Mouse (Mus musculus): ENCODE measurements around the gene Lct. TPM values are rescaled to one million over a fixed set of nuclear protein-coding genes. Genes with fewer than 3 reads are reported as not detected.
A peak's percentile ranks its signal among the peaks of the same experiment; 100 is the strongest.
"Not testable (repeated sequence)": the region's sequence is repeated elsewhere in the genome, so short reads cannot be mapped to it uniquely, and the experiment has no call there.

The Lct gene
- polyA plus RNA-seq, 1 experiment from 2014 or later: 0.04 TPM

- 91% methylated on average over 13 of the region's 13 CpGs for WGBS
- Histone ChIP-seq H3K27ac (no peak overlapping the region), H3K36me3 (peaks cover 68% of the 10 kb centered on the region), H3K4me3 (no peak overlapping the region), H3K9me3 (no peaks in the 10 kb centered on the region), H3K4me2 (replicated peaks) (no peak overlapping the region), H3K4me1 (no peaks in the 10 kb centered on the region), H3K9ac (no peak overlapping the region), H3K27me3 (replicated peaks) (no peaks in the 10 kb centered on the region)
- no peak for ATAC-seq (ENCODE audit: low FRiP score, low read depth)
Observed at GRCm38 (mm10) chr1:128337708-128338320, 9.7 kb upstream of the Lct start.

GRCm38 (mm10) chr1:128330313-128330712 is 2.2 kb upstream of the Lct start:
- ATAC-seq (ENCODE audit: low FRiP score, low read depth): no peak
- peaks cover 53% of the 10 kb centered on the region for H3K36me3 ChIP-seq
- 98% methylated on average over 1 of the region's 1 CpGs for whole genome bisulfite sequencing

GRCm38 (mm10) chr1:128327165-128327564 is 953 bp downstream of the Lct start:
- H3K36me3 ChIP-seq: peaks cover 21% of the 10 kb centered on the region
- H3K4me3 ChIP-seq: no peak overlapping the region
- no peak overlapping the region for H3K27ac ChIP-seq
- no peaks in the 10 kb centered on the region for H3K9me3 ChIP-seq
- H3K27me3 ChIP-seq (replicated peaks): no peaks in the 10 kb centered on the region
- no peak overlapping the region for H3K4me2 ChIP-seq (replicated peaks)
- WGBS: 96% methylated on average over 1 of the region's 1 CpGs
- H3K4me1 ChIP-seq: no peaks in the 10 kb centered on the region
- H3K9ac ChIP-seq: no peak overlapping the region
- ATAC-seq (ENCODE audit: low FRiP score, low read depth): no peak

More at GRCm38 (mm10) chr1:128330313-128330712, 2.2 kb upstream of the Lct start:
- Histone ChIP-seq H3K4me1 (no peaks in the 10 kb centered on the region), H3K27ac (no peak overlapping the region), H3K9ac (no peak overlapping the region), H3K4me2 (replicated peaks) (no peak overlapping the region), H3K27me3 (replicated peaks) (no peaks in the 10 kb centered on the region), H3K9me3 (no peaks in the 10 kb centered on the region), H3K4me3 (no peak overlapping the region)

GRCm38 (mm10) chr1:128324776-128325175 is 3.3 kb downstream of the Lct start:
- no peaks in the 10 kb centered on the region for H3K9me3 ChIP-seq
- no peaks in the 10 kb centered on the region for H3K4me1 ChIP-seq
- 84% methylated on average over 2 of the region's 2 CpGs for WGBS
- no peak for ATAC-seq (ENCODE audit: low FRiP score, low read depth)
- no peak overlapping the region for H3K4me2 ChIP-seq (replicated peaks)
- H3K27ac ChIP-seq: no peak overlapping the region
- no peak overlapping the region for H3K4me3 ChIP-seq
- H3K9ac ChIP-seq: no peak overlapping the region
- peaks cover 12% of the 10 kb centered on the region; the same call in 1 of the 2 replicates for H3K36me3 ChIP-seq
- no peaks in the 10 kb centered on the region for H3K27me3 ChIP-seq (replicated peaks)

- 94% methylated on average over 8 of the region's 8 CpGs for WGBS
- Histone ChIP-seq H3K36me3 (peaks cover 9% of the 10 kb centered on the region; the same call in 1 of the 2 replicates), H3K4me1 (no peaks in the 10 kb centered on the region), H3K9ac (no peak overlapping the region), H3K27ac (no peak overlapping the region), H3K4me2 (replicated peaks) (no peak overlapping the region), H3K27me3 (replicated peaks) (no peaks in the 10 kb centered on the region), H3K9me3 (no peaks in the 10 kb centered on the region), H3K4me3 (no peak overlapping the region)
- ATAC-seq (ENCODE audit: low FRiP score, low read depth): no peak
Observed at GRCm38 (mm10) chr1:128323026-128323643, 5.0 kb downstream of the Lct start.

GRCm38 (mm10) chr1:128319266-128319665 is 8.9 kb downstream of the Lct start:
- H3K9ac ChIP-seq; H3K4me1 ChIP-seq; H3K27ac ChIP-seq; H3K9me3 ChIP-seq; ATAC-seq (ENCODE audit: low FRiP score, low read depth); H3K4me2 ChIP-seq (replicated peaks); H3K4me3 ChIP-seq; H3K36me3 ChIP-seq; H3K27me3 ChIP-seq (replicated peaks): not testable (repeated sequence)
- 88% methylated on average over 6 of the region's 6 CpGs for WGBS

- Histone ChIP-seq H3K4me2 (replicated peaks) (no peak overlapping the region), H3K4me1 (no peaks in the 10 kb centered on the region), H3K4me3 (no peak overlapping the region), H3K27ac (no peak overlapping the region), H3K9me3 (no peaks in the 10 kb centered on the region), H3K27me3 (replicated peaks) (no peaks in the 10 kb centered on the region), H3K36me3 (no peaks in the 10 kb centered on the region), H3K9ac (no peak overlapping the region)
- no peak for ATAC-seq (ENCODE audit: low FRiP score, low read depth)
- WGBS: 75% methylated on average over 4 of the region's 4 CpGs
Observed at GRCm38 (mm10) chr1:128314665-128315064, 13.5 kb downstream of the Lct start.

- H3K9ac ChIP-seq: no peak overlapping the region
Observed at GRCm38 (mm10) chr1:128309043-128309442, 19.1 kb downstream of the Lct start.

GRCm38 (mm10) chr1:128303900-128304299 is 24.2 kb downstream of the Lct start:
- no peak overlapping the region for H3K4me2 ChIP-seq (replicated peaks)
- H3K27ac ChIP-seq: no peak overlapping the region
- H3K9ac ChIP-seq: no peak overlapping the region
- ATAC-seq (ENCODE audit: low FRiP score, low read depth): no peak
- H3K4me3 ChIP-seq: no peak overlapping the region
- no peaks in the 10 kb centered on the region for H3K27me3 ChIP-seq (replicated peaks)
- WGBS: 92% methylated on average over 16 of the region's 16 CpGs
- H3K9me3 ChIP-seq: no peaks in the 10 kb centered on the region
- H3K36me3 ChIP-seq: peaks cover 4% of the 10 kb centered on the region; the same call in 1 of the 2 replicates
- H3K4me1 ChIP-seq: no peaks in the 10 kb centered on the region

More at GRCm38 (mm10) chr1:128309043-128309442, 19.1 kb downstream of the Lct start:
- Histone ChIP-seq H3K4me1 (no peaks in the 10 kb centered on the region), H3K36me3 (no peaks in the 10 kb centered on the region), H3K4me3 (no peak overlapping the region), H3K4me2 (replicated peaks) (no peak overlapping the region), H3K27ac (no peak overlapping the region), H3K27me3 (replicated peaks) (no peaks in the 10 kb centered on the region), H3K9me3 (no peaks in the 10 kb centered on the region)
- WGBS: 78% methylated on average over 3 of the region's 3 CpGs
- ATAC-seq (ENCODE audit: low FRiP score, low read depth): no peak

GRCm38 (mm10) chr1:128295717-128296528 is 32.2 kb downstream of the Lct start:
- WGBS: 77% methylated on average over 5 of the region's 5 CpGs
- Histone ChIP-seq H3K4me1 (no peaks in the 10 kb centered on the region), H3K9ac (no peak overlapping the region), H3K4me2 (replicated peaks) (no peak overlapping the region), H3K27ac (no peak overlapping the region), H3K27me3 (replicated peaks) (no peaks in the 10 kb centered on the region), H3K36me3 (no peaks in the 10 kb centered on the region; the same call in 1 of the 2 replicates), H3K9me3 (no peaks in the 10 kb centered on the region), H3K4me3 (no peak overlapping the region)
- ATAC-seq (ENCODE audit: low FRiP score, low read depth): peak; percentile 50

- ATAC-seq (ENCODE audit: low FRiP score, low read depth): no peak
- Histone ChIP-seq H3K27me3 (replicated peaks) (no peaks in the 10 kb centered on the region), H3K4me2 (replicated peaks) (no peak overlapping the region), H3K36me3 (no peaks in the 10 kb centered on the region; the same call in 1 of the 2 replicates), H3K9ac (no peak overlapping the region), H3K4me1 (no peaks in the 10 kb centered on the region), H3K9me3 (no peaks in the 10 kb centered on the region), H3K27ac (no peak overlapping the region), H3K4me3 (no peak overlapping the region)
- 81% methylated on average over 8 of the region's 8 CpGs for WGBS
Observed at GRCm38 (mm10) chr1:128295296-128295695, 32.8 kb downstream of the Lct start.

- H3K4me3 ChIP-seq: no peak overlapping the region
- no peaks in the 10 kb centered on the region for H3K4me1 ChIP-seq
- H3K36me3 ChIP-seq: no peaks in the 10 kb centered on the region
- 88% methylated on average over 12 of the region's 12 CpGs for WGBS
- no peak overlapping the region for H3K27ac ChIP-seq
- no peaks in the 10 kb centered on the region for H3K27me3 ChIP-seq (replicated peaks)
- H3K9ac ChIP-seq: no peak overlapping the region
- no peaks in the 10 kb centered on the region for H3K9me3 ChIP-seq
- H3K4me2 ChIP-seq (replicated peaks): no peak overlapping the region
- ATAC-seq (ENCODE audit: low FRiP score, low read depth): no peak
Observed at GRCm38 (mm10) chr1:128293524-128293923, 34.6 kb downstream of the Lct start.

All from neural tube, embryonic 12.5 days (tissue).